Mouse (Mus musculus) liver, embryonic 14.5 days (tissue): ENCODE measurements at regions not wholly inside any gene's neighbourhood (a gene's known extent, or its start where the extent isn't known, plus 50 kb on each side); places are given as distances from the start of the nearest gene placed in this dataset.

ENCODE experiments used
- ATAC-seq: fragments of 200-750 bp; cut with Nextera tagmentation; 2 replicates; pipeline ENCODE4 v1.8.0; 2017; ENCODE audit warnings: moderate number of reproducible peaks, mild to moderate bottlenecking, moderate library complexity; ENCODE audit not compliant: insufficient read depth
- DNase-seq, 3 experiments: peaks; one replicate each; pipeline ENCODE4 v3.0.0-alpha.2; 2012 to 2013; ENCODE audit warnings: low read depth in 3 of 3, low spot score in 3 of 3
- H3K27ac ChIP-seq: fragments of 300-500 bp; sonication (generic); 2 replicates; pipeline ENCODE4 v1.5.1; 2014; ENCODE audit warnings: moderate library complexity, mild to moderate bottlenecking, control low read depth, inconsistent platforms
- H3K27me3 ChIP-seq: fragments of 300-500 bp; sonication (generic); 2 replicates; pipeline ENCODE4 v1.6.1; 2014; ENCODE audit warnings: mild to moderate bottlenecking, low read length, moderate library complexity; ENCODE audit not compliant: control insufficient read depth, insufficient read depth
- H3K36me3 ChIP-seq: fragments of 300-500 bp; sonication (generic); replicated peaks from 2 replicates; pipeline ENCODE4 v1.6.1; 2014; ENCODE audit warnings: low read depth; ENCODE audit not compliant: control insufficient read depth, insufficient read depth
- H3K4me1 ChIP-seq, 2 experiments: fragments of 200-500 bp in 1 of 2; fragments of 300-500 bp in 1 of 2; sonication (generic) in 1 of 2; replicated peaks; 2 replicates each; pipeline ENCODE4 v1.6.1; 2012 to 2014; ENCODE audit warnings: antibody characterized with exemption in 1 of 2, inconsistent platforms in 1 of 2, low read length in 1 of 2; ENCODE audit not compliant: control insufficient read depth in 2 of 2, insufficient read depth in 2 of 2
- H3K4me2 ChIP-seq: fragments of 300-500 bp; sonication (generic); 2 replicates; pipeline ENCODE4 v1.6.1; 2014; ENCODE audit warnings: low read depth, mild to moderate bottlenecking, control low read depth, moderate library complexity
- H3K4me3 ChIP-seq, 2 experiments: fragments of 200-500 bp in 1 of 2; fragments of 300-500 bp in 1 of 2; sonication (generic) in 1 of 2; 2 replicates each; pipeline ENCODE4 v1.5.1; 2012 to 2014; ENCODE audit warnings: low read depth in 2 of 2, low read length in 2 of 2, mild to moderate bottlenecking in 2 of 2, control low read depth in 1 of 2, inconsistent platforms in 1 of 2, moderate library complexity in 1 of 2; ENCODE audit not compliant: insufficient read depth in 1 of 2
- H3K9ac ChIP-seq: fragments of 300-500 bp; sonication (generic); replicated peaks from 2 replicates; pipeline ENCODE4 v1.6.1; 2014; ENCODE audit warnings: mild to moderate bottlenecking, control low read depth, moderate library complexity
- H3K9me3 ChIP-seq: fragments of 300-500 bp; sonication (generic); 2 replicates; pipeline ENCODE4 v1.6.1; 2016; ENCODE audit warnings: low read length, mixed read lengths; ENCODE audit not compliant: control insufficient read depth
- CTCF ChIP-seq: IDR thresholded peaks from 2 replicates; pipeline ENCODE4 v1.5.1; 2016; ENCODE audit warnings: antibody characterized with exemption, low read depth, control low read depth
- EP300 ChIP-seq: IDR thresholded peaks from 2 replicates; pipeline ENCODE4 v1.6.1; 2016; ENCODE audit warnings: antibody characterized with exemption, low read depth
- WGBS: fragments of 180-500 bp; shearing (Covaris S2); extraction: QIAGEN DNeasy Blood & Tissue Kit; methylation state at CpG from one replicate; pipeline ENCODE4 v1.1.7; 2014; ENCODE audit not compliant: insufficient replicate concordance; 5-methylcytosine and 5-hydroxymethylcytosine counted together

DNA sequence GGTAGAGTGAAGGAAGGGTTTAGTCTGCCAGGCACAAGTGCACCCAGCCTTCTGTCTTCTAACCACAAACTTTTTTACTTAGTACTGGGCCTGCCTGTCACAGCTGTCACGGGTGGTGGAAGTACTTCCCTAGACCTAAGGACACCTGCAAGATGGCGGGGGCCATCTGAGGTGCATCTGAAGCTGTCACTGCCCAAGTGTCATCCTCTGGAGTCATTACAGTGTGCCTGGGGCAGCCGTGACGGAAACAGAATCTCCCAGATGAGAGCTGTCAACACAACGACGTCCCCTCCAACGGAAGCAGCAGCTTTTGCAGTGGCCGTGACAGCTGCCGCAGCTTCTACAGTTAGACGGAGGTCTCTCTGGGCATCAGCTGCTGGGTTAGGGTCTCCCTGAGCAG lies 53.1 kb upstream of the Jdp2 start:
- H3K4me3 ChIP-seq, result no peak overlapping the region
- 21% methylated on average over 10 of the region's 10 CpGs for WGBS
- DNase-seq, result no peak
- ATAC-seq, result no peak
- H3K27me3 ChIP-seq, result no peaks in the 10 kb centered on the region
- H3K36me3 ChIP-seq, result no peaks in the 10 kb centered on the region
- no peak overlapping the region for H3K27ac ChIP-seq
- no peak overlapping the region for H3K4me2 ChIP-seq
- no peak overlapping the region for H3K9ac ChIP-seq
- peaks cover 0 to 3% of the 10 kb centered on the region in 2 experiments; a peak in 1 of 4 replicates for H3K4me1 ChIP-seq
- TF ChIP-seq EP300 (no peak), CTCF (no peak)
- H3K9me3 ChIP-seq, result no peaks in the 10 kb centered on the region

GRCm38 (mm10) chr12:85548076-85548475 lies 50.8 kb upstream of the Jdp2 start:
- no peaks in the 10 kb centered on the region for H3K27me3 ChIP-seq
- no peaks in the 10 kb centered on the region for H3K9me3 ChIP-seq
- no peak overlapping the region for H3K27ac ChIP-seq
- DNase-seq (no peak), ATAC-seq (no peak)
- WGBS, result 59% methylated on average over 8 of the region's 8 CpGs
- H3K4me2 ChIP-seq, result no peak overlapping the region
- TF ChIP-seq CTCF (no peak), EP300 (no peak)
- H3K4me1 ChIP-seq, result no peaks in the 10 kb centered on the region
- no peaks in the 10 kb centered on the region for H3K36me3 ChIP-seq
- no peak overlapping the region for H3K9ac ChIP-seq
- no peak overlapping the region for H3K4me3 ChIP-seq
